Mouse (Mus musculus): ENCODE results near the gene Frmd5.

Frmd5 gene

GRCm38 (mm10) chr2:121682361-121682760 is 124.5 kb downstream of the Frmd5 start:
- no peak for DNase-seq (ENCODE audit: low spot score)

- no peak for DNase-seq (ENCODE audit: low spot score)
Observed at GRCm38 (mm10) chr2:121679711-121680110, 127.2 kb downstream of the Frmd5 start.

- DNase-seq (ENCODE audit: low spot score): no peak
Observed at GRCm38 (mm10) chr2:121677649-121677986, 129.3 kb downstream of the Frmd5 start.

GRCm38 (mm10) chr2:121676951-121677648 is 129.8 kb downstream of the Frmd5 start:
- no peak for DNase-seq (ENCODE audit: low spot score)

GRCm38 (mm10) chr2:121675895-121676294 is 131.0 kb downstream of the Frmd5 start:
- no peak for DNase-seq (ENCODE audit: low spot score)

- no peak for DNase-seq (ENCODE audit: low spot score)
Observed at GRCm38 (mm10) chr2:121675136-121675535, 131.8 kb downstream of the Frmd5 start.

GRCm38 (mm10) chr2:121674211-121674610 is 132.7 kb downstream of the Frmd5 start:
- DNase-seq (ENCODE audit: low spot score): no peak

GRCm38 (mm10) chr2:121669846-121670245 is 137.0 kb downstream of the Frmd5 start:
- no peak for DNase-seq (ENCODE audit: low spot score)

GRCm38 (mm10) chr2:121668256-121668655 is 138.6 kb downstream of the Frmd5 start:
- no peak for DNase-seq (ENCODE audit: low spot score)

GRCm38 (mm10) chr2:121661160-121661502 is 145.8 kb downstream of the Frmd5 start:
- no peak for DNase-seq (ENCODE audit: low spot score)

GRCm38 (mm10) chr2:121660461-121661159 is 146.3 kb downstream of the Frmd5 start:
- DNase-seq (ENCODE audit: low spot score): no peak

GRCm38 (mm10) chr2:121659350-121659749 is 147.5 kb downstream of the Frmd5 start:
- no peak for DNase-seq (ENCODE audit: low spot score)

- DNase-seq (ENCODE audit: low spot score): no peak
Observed at GRCm38 (mm10) chr2:121658123-121658767, 148.6 kb downstream of the Frmd5 start.

GRCm38 (mm10) chr2:121655966-121656365 is 150.9 kb downstream of the Frmd5 start:
- DNase-seq (ENCODE audit: low spot score): no peak

- no peak for DNase-seq (ENCODE audit: low spot score)
Observed at GRCm38 (mm10) chr2:121655106-121655505, 151.8 kb downstream of the Frmd5 start.

GRCm38 (mm10) chr2:121646528-121646927 is 160.4 kb downstream of the Frmd5 start:
- DNase-seq (ENCODE audit: low spot score): no peak

- DNase-seq (ENCODE audit: low spot score): no peak
Observed at GRCm38 (mm10) chr2:121642934-121643333, 164.0 kb downstream of the Frmd5 start.

GRCm38 (mm10) chr2:121632091-121632490 is 174.8 kb downstream of the Frmd5 start:
- DNase-seq (ENCODE audit: low spot score): no peak

GRCm38 (mm10) chr2:121630286-121630685 is 176.6 kb downstream of the Frmd5 start:
- DNase-seq (ENCODE audit: low spot score): no peak

GRCm38 (mm10) chr2:121628290-121628689 is 178.6 kb downstream of the Frmd5 start:
- no peak for DNase-seq (ENCODE audit: low spot score)

GRCm38 (mm10) chr2:121625901-121626300 is 181.0 kb downstream of the Frmd5 start:
- DNase-seq (ENCODE audit: low spot score): no peak

GRCm38 (mm10) chr2:121621262-121622163 is 185.4 kb downstream of the Frmd5 start:
- no peak for DNase-seq (ENCODE audit: low spot score)

Measured in MN1 (cell line).